Mouse (Mus musculus) heart, adult 8-10 months (tissue): ENCODE measurements around the gene Asic5. TPM values are rescaled to one million over a fixed set of nuclear protein-coding genes. Genes with fewer than 3 reads are reported as not detected.

Experiments used
- DNase-seq: peaks from one replicate; pipeline ENCODE4 v3.0.0; 2022; ENCODE audit warnings: low spot score
- total RNA-seq, 4 experiments: library from RNA; stranded (reverse); gene quantifications; 2 replicates each; pipeline ENCODE4 v1.2.4; 2022

Gene Asic5
- total RNA-seq, 4 experiments from 2014 or later = not detected

GRCm38 (mm10) chr3:82007002-82007401, 24.9 kb downstream of the Asic5 start:
- DNase-seq = no peak

- DNase-seq = no peak
Measured at GRCm38 (mm10) chr3:82014148-82014703, 32.1 kb downstream of the Asic5 start.

GRCm38 (mm10) chr3:82022421-82022920, 40.4 kb downstream of the Asic5 start:
- no peak for DNase-seq

GRCm38 (mm10) chr3:82023065-82023464, 41.0 kb downstream of the Asic5 start:
- DNase-seq = no peak

- no peak for DNase-seq
Measured at GRCm38 (mm10) chr3:82027286-82027685, 45.2 kb downstream of the Asic5 start.

GRCm38 (mm10) chr3:82029229-82029628, 47.1 kb downstream of the Asic5 start:
- peak; percentile 28 for DNase-seq

- no peak for DNase-seq
Measured at GRCm38 (mm10) chr3:82030008-82030748, 48.1 kb downstream of the Asic5 start.

- no peak for DNase-seq
Measured at GRCm38 (mm10) chr3:82036262-82037044, 54.4 kb downstream of the Asic5 start.

- DNase-seq = no peak
Measured at GRCm38 (mm10) chr3:82043676-82044075, 61.6 kb downstream of the Asic5 start.

GRCm38 (mm10) chr3:82044902-82045301, 62.8 kb downstream of the Asic5 start:
- no peak for DNase-seq

- DNase-seq = no peak
Measured at GRCm38 (mm10) chr3:82046087-82046486, 64.0 kb downstream of the Asic5 start.

GRCm38 (mm10) chr3:82047100-82047753, 65.1 kb downstream of the Asic5 start:
- no peak for DNase-seq

- no peak for DNase-seq
Measured at GRCm38 (mm10) chr3:82048078-82048477, 66.0 kb downstream of the Asic5 start.

- DNase-seq = no peak
Measured at GRCm38 (mm10) chr3:82048681-82049080, 66.6 kb downstream of the Asic5 start.

GRCm38 (mm10) chr3:82051468-82051867, 69.4 kb downstream of the Asic5 start:
- DNase-seq = no peak

- DNase-seq = no peak
Measured at GRCm38 (mm10) chr3:82052029-82052428, 69.9 kb downstream of the Asic5 start.

- DNase-seq = no peak
Measured at GRCm38 (mm10) chr3:82054283-82054974, 72.3 kb downstream of the Asic5 start.

- DNase-seq = no peak
Measured at GRCm38 (mm10) chr3:82057201-82057600, 75.1 kb downstream of the Asic5 start.

GRCm38 (mm10) chr3:82061402-82062180, 79.5 kb downstream of the Asic5 start:
- DNase-seq = no peak

GRCm38 (mm10) chr3:82067830-82068229, 85.7 kb downstream of the Asic5 start:
- no peak for DNase-seq
